8 mouse cellular contexts compared by ENCODE assay signal in the genomic region with DNA sequence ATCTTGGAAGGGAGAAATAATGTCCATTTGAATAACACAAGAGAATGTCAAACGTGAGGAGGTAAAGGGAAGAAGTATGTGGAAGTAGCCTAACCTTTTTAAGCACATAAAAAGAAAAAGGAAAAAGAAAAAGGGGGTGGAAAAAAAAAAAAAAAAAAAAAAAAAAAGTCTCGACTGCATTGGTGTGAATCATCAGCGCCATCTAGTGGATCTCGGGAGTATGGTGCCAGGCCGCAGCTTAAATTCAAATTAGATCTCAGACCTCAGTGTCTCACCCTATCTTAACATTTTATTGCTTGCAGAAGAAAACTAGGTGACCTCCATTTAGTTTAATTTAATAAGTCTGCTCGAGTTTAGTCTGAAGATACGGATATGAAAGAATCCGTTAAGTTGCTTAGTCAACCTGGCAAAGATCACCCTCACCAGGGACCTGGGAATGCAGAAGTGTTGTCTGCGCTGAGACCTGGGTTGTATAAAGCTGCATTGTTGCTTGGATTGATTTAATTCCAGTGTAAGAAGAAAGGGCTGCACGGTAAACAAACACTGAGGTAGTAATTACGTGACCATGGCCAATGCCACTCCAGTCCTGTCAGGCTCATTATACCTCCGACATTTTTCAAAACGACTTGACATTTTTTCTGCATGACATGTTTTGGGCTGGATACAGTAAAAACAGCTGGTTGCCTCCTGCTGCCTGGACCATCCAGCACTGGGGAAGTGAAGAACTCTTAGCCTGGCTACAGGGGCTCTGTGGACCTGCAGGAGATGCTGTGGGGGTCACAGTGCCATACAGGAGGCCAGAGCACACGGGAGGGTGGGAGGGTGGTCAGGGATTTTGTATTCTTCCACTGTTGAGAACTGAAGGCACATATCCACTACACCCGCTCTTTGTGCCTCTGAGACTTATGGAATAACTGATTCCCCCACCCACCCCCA.
DNase-seq lines count a peak whose midpoint lies in the region; ATAC-seq and TF ChIP-seq lines count a peak whose summit lies in the region.

No protein-coding gene starts in this region.

- TF ChIP-seq POLR2A in cortical plate, adult 2 months (IDR thresholded peaks at IDR 0.05; ENCODE audit: extremely low read depth, insufficient read depth, low read length) = no peak

- no peak overlapping the region for H3K4me3 ChIP-seq in cortical plate, adult 2 months (ENCODE audit: insufficient read depth, low read length)
- H3K4me3 ChIP-seq in layer of hippocampus, adult 2 months = peak overlapping the region; percentile 45; the same call in 1 of the 2 replicates

- H3K4me1 ChIP-seq in cortical plate, adult 2 months (ENCODE audit: control insufficient read depth, insufficient read depth, low read length) = no peaks in the 10 kb centered on the region; the same call in 1 of the 2 replicates

- peak; percentile 69 for TF ChIP-seq CTCF in cortical plate, adult 2 months (IDR thresholded peaks at IDR 0.05; ENCODE audit: extremely low read depth, insufficient read depth, low read length)
- peak; percentile 89 for TF ChIP-seq CTCF in layer of hippocampus, adult 2 months (conservative IDR thresholded peaks at IDR 0.05)

- peak; percentile 39 for DNase-seq in CD4-positive, CD25-positive, alpha-beta regulatory T cell, adult 2 months (ENCODE audit: low read depth, low spot score)
- peak; percentile 9 for DNase-seq in WW6 (ENCODE audit: low read depth, low spot score)
- peak; percentile 24 for DNase-seq in gastrocnemius, postnatal 14 days
- peak; percentile 53 to 70 for DNase-seq in layer of hippocampus, adult 2 months (ENCODE audit: low spot score in 2 of 2)
- DNase-seq in lung, postnatal 36 days = peak; percentile 76
- peak; percentile 42 to 53 for DNase-seq in right cerebral cortex, postnatal 36 days (ENCODE audit: low spot score in 2 of 2)

- no peak for ATAC-seq in CD4-positive, CD25-positive, alpha-beta regulatory T cell, adult 4 months

- H3K27ac ChIP-seq in cortical plate, adult 2 months (ENCODE audit: insufficient read depth, low read length) = no peak overlapping the region
- peak overlapping the region; percentile 61; the same call in 1 of the 2 replicates for H3K27ac ChIP-seq in layer of hippocampus, adult 2 months

- intact Hi-C loops in gastrocnemius, postnatal 14 days (cut with DNase I; ENCODE audit: low total_unique reads) = no loop called here

Comparison
In these comparisons a context has a peak if more than half of its experiments do, and no peak if none do; other contexts are left out.
1. DNase-seq: peak in every context shown above with its lines; median percentile 76 in lung, postnatal 36 days; 62 in layer of hippocampus, adult 2 months; 48 in right cerebral cortex, postnatal 36 days; 39 in CD4-positive, CD25-positive, alpha-beta regulatory T cell, adult 2 months; 24 in gastrocnemius, postnatal 14 days; 9 in WW6.